Mouse (Mus musculus) embryonic fibroblast, embryonic 13.5 days (primary cell): ENCODE data around the gene Cdh13.

Source experiments
- CTCF ChIP-seq: IDR thresholded peaks from 2 replicates; pipeline ENCODE4 v1.5.1; 2011; ENCODE audit warnings: mild to moderate bottlenecking, control low read depth, low read length, moderate library complexity, borderline replicate concordance; ENCODE audit not compliant: insufficient read depth
- POLR2A ChIP-seq: IDR thresholded peaks from 2 replicates; pipeline ENCODE4 v1.6.1; 2011; ENCODE audit warnings: low read depth, mild to moderate bottlenecking, control low read depth, low read length, moderate library complexity

DNA sequence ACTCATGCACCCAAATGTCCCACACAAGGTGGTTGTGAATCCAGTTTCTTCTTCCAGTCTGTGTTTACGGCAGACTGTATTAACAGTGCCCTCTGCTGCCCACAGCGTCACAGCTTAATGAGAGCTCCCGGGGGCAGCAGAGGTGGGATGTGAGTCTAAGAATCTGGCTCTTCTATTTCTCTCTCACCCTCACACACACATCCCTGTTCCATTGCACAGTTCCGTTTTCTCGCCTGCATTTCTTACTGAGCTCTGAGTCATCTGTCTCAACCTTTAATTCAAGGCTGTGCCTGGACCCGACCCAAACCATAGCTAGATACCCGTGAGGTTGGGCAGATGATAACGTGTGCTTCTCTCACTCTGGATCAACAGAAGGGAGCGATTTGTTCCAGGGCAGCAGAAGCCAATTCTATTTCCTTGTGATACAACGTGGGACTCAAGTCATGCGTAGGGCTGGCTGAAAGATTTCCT lies 46.3 kb upstream of the Cdh13 start:
- TF ChIP-seq POLR2A (no peak), CTCF (no peak)
